Mouse (Mus musculus) megakaryocyte-erythroid progenitor cell, adult 5 weeks (primary cell): ENCODE data around the gene Rubcnl. TPM values are rescaled to one million over a fixed set of nuclear protein-coding genes. Genes with fewer than 3 reads are reported as not detected.

Experiments
- polyA plus RNA-seq: library from polyadenylated mRNA; stranded (reverse); fragments of >175 nt; gene quantifications from 2 replicates; pipeline ENCODE4 v1.2.3, GENCODE M21; 2012

Rubcnl gene
- 0.08 and 0.17 TPM in 2 replicates for polyA plus RNA-seq

GRCm38 (mm10) chr14:75015856-75016714, at the start of gene Rubcnl:
Rubcnl (plus strand) TSS chr14:75016027.

Other genes starting within 250 kb of the Rubcnl start
- gene Lrch1, start 68.2 kb upstream of the Rubcnl start, polyA plus RNA-seq = 8.8 and 11.0 TPM in 2 replicates
- gene Lrrc63, start 114.9 kb downstream of the Rubcnl start, polyA plus RNA-seq = not detected in 2 replicates
- gene Lcp1, start 115.1 kb downstream of the Rubcnl start, polyA plus RNA-seq = 43.1 and 43.2 TPM in 2 replicates
- gene Cpb2, start 226.3 kb downstream of the Rubcnl start, polyA plus RNA-seq = not detected in 2 replicates